Mouse (Mus musculus) spleen, adult 2 months (tissue): ENCODE results near the gene Msantd3.

ENCODE experiments used
- CTCF ChIP-seq: fragments of 200-500 bp; IDR thresholded peaks from 2 replicates; pipeline ENCODE4 v1.5.1; 2011; ENCODE audit warnings: mild to moderate bottlenecking, inconsistent platforms; ENCODE audit not compliant: insufficient read depth, insufficient read length, insufficient replicate concordance; ENCODE audit errors: extremely low read depth
- POLR2A ChIP-seq: fragments of 200-500 bp; IDR thresholded peaks from 2 replicates; pipeline ENCODE4 v1.6.1; 2011; ENCODE audit warnings: low read depth, low read length, inconsistent platforms

DNA sequence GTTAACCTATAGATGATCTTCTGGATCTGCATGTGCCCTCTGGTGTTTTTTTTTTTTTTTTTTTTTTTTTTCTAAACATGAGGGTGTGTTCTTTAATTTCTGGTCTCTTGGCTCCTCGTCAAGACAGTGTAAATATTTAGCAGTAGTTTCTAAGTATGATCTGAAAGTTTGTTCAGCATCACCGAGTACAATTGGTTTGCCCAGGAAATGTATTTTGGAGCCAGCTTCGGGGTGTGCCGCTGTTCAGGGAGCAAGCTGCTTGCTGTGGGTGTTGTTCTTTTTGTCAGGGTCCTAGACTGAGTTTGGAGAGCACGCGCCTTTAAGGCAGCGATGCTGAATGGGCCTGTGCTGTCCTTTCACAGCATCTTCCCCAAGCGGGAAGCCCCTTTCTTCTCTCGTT lies 48.8 kb downstream of the Msantd3 start:
- TF ChIP-seq CTCF = no peak
- TF ChIP-seq POLR2A = no peak
